Mouse (Mus musculus) C2C12 (cell line): Measurements from ENCODE around the gene Lrrc8d.

Experiments used
- CTCF ChIP-seq: IDR thresholded peaks from one replicate; pipeline ENCODE4 v1.5.1; 2011; ENCODE audit not compliant: control insufficient read depth, insufficient read depth, insufficient read length
- USF1 ChIP-seq: IDR thresholded peaks from one replicate; pipeline ENCODE4 v1.6.1; 2011; ENCODE audit warnings: low read depth, mild to moderate bottlenecking, control low read depth, moderate library complexity

GRCm38 (mm10) chr5:105651561-105651991, 48.2 kb upstream of the Lrrc8d start:
- TF ChIP-seq CTCF (no peak), USF1 (no peak)
